Mouse (Mus musculus): ENCODE measurements around the gene Klhl30. TPM values are rescaled to one million over a fixed set of nuclear protein-coding genes. Genes with fewer than 3 reads are reported as not detected.

The Klhl30 gene
- polyA plus RNA-seq, 1 experiment from 2014 or later, result 0.64 TPM

DNA sequence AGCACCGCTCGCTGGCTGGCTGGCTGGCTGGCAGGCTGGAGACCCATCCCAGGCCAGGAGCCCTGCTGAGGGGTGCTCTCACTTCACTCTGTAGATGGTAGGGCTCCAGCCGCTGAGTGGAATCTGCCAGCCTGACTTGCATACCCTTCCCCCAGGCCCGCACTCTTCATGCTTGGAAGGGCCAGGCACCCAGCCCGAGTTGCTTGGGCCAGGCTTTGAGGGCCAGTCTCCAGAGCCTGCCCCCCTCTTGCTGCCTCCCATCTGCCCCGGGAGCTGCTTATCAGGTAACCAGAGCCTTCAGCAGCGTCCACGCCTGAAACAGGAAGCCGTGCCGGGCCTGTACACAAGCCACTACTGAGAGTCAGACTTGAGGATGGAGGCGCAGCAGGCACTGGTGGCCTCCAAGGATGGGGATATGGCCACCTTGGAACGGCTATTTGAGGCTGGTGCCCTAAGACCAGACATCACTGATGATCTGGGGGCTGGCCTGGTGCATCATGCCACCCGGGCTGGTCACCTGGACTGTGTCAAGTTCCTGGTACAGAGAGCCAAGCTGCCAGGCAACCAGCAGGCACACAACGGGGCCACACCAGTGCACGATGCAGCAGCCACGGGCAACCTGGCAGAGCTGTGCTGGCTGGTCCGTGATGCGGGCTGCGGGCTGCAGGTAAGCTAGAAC is 28.9 kb upstream of the Klhl30 start, which contains the start of gene Espnl:
Gene Espnl (plus strand): TSS at position 316 of the 679 bp plus-strand sequence.
- Histone ChIP-seq H3K27ac (ENCODE audit: low read depth, low read length) (no peak within 1 kb of the TSS), H3K9me3 (ENCODE audit: control insufficient read depth, low read length) (no peaks in the 10 kb centered on the region), H3K36me3 (ENCODE audit: control insufficient read depth, insufficient read depth, low read length) (no peaks in the 10 kb centered on the region), H3K4me2 (no peak within 1 kb of the TSS), H3K9ac (ENCODE audit: low read depth, low read length) (no peak within 1 kb of the TSS), H3K27me3 (replicated peaks; ENCODE audit: control insufficient read depth, insufficient read depth, low read length) (no peaks in the 10 kb centered on the region), H3K4me3 (ENCODE audit: low read depth, low read length) (no peak within 1 kb of the TSS), H3K4me1 (replicated peaks; ENCODE audit: control insufficient read depth, insufficient read depth, low read length) (peaks cover 10% of the 10 kb centered on the region)
- 50% methylated on average over 19 of the region's 19 CpGs for WGBS
- ATAC-seq (replicated peaks; ENCODE audit: low FRiP score) (peak; percentile 63), DNase-seq (ENCODE audit: low spot score) (peak; percentile 49)

DNA sequence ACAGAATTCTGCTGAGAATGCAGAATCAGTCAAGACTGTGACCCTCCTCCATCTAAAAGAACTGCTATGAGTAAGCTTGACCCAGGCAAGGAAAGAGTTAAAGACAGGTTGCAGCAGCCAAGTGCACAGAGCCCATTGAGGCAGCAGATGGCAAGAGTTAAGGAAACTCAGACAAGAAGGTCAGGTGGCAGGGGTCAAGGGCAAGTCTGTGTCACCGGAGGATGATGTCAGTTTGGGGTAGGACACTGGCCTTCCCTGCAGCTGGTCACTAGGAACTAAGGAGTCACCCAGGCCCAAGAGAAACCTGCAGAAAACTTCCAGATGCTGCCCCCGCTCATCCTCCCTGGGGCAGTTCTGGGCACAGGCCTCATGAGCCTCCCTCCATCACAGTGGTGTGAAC is 26.2 kb upstream of the Klhl30 start:
- peaks cover 10% of the 10 kb centered on the region for H3K4me1 ChIP-seq (replicated peaks; ENCODE audit: control insufficient read depth, insufficient read depth, low read length)
- no peak overlapping the region for H3K27ac ChIP-seq (ENCODE audit: low read depth, low read length)
- H3K27me3 ChIP-seq (replicated peaks; ENCODE audit: control insufficient read depth, insufficient read depth, low read length), result no peaks in the 10 kb centered on the region
- H3K9me3 ChIP-seq (ENCODE audit: control insufficient read depth, low read length), result no peaks in the 10 kb centered on the region
- H3K9ac ChIP-seq (ENCODE audit: low read depth, low read length), result no peak overlapping the region
- WGBS, result 78% methylated on average over 2 of the region's 2 CpGs
- H3K36me3 ChIP-seq (ENCODE audit: control insufficient read depth, insufficient read depth, low read length), result no peaks in the 10 kb centered on the region
- ATAC-seq (replicated peaks; ENCODE audit: low FRiP score) (no peak), DNase-seq (ENCODE audit: low spot score) (no peak)
- H3K4me3 ChIP-seq (ENCODE audit: low read depth, low read length), result no peak overlapping the region
- no peak overlapping the region for H3K4me2 ChIP-seq

DNA sequence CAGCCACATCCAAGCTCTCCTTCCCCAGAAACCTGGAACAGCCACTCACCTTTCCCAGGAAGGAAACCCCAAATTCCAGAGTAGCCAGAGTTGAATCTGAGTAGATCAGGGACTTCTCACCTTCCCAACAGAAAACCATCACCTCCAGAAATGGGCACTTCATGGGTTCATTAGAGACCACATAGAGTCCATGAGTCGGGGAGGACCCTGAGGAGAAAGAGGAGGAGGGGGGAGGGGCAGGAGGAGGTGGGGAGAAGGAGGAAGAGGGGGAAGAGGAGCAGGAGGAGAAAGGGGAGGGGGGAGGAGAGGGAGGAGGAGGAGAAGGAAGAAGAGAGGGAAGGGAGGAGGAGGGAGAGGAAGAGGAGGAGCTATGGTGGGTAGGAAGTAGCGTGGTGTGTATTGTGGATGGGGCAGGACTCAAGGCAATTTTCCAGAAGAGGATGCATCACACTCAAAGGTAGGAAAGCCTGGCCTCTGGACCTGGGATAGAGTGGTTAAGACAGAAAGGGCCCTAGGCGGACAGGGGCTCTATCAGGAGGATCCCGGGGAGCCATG is 25.3 kb upstream of the Klhl30 start:
- peaks cover 10% of the 10 kb centered on the region for H3K4me1 ChIP-seq (replicated peaks; ENCODE audit: control insufficient read depth, insufficient read depth, low read length)
- H3K4me3 ChIP-seq (ENCODE audit: low read depth, low read length), result no peak overlapping the region
- H3K9me3 ChIP-seq (ENCODE audit: control insufficient read depth, low read length), result no peaks in the 10 kb centered on the region
- ATAC-seq (replicated peaks; ENCODE audit: low FRiP score), result no peak
- WGBS, result 71% methylated on average over 4 of the region's 4 CpGs
- DNase-seq (ENCODE audit: low spot score), result no peak
- H3K4me2 ChIP-seq, result no peak overlapping the region
- H3K9ac ChIP-seq (ENCODE audit: low read depth, low read length), result no peak overlapping the region
- no peak overlapping the region for H3K27ac ChIP-seq (ENCODE audit: low read depth, low read length)
- H3K27me3 ChIP-seq (replicated peaks; ENCODE audit: control insufficient read depth, insufficient read depth, low read length), result no peaks in the 10 kb centered on the region
- no peaks in the 10 kb centered on the region for H3K36me3 ChIP-seq (ENCODE audit: control insufficient read depth, insufficient read depth, low read length)

DNA sequence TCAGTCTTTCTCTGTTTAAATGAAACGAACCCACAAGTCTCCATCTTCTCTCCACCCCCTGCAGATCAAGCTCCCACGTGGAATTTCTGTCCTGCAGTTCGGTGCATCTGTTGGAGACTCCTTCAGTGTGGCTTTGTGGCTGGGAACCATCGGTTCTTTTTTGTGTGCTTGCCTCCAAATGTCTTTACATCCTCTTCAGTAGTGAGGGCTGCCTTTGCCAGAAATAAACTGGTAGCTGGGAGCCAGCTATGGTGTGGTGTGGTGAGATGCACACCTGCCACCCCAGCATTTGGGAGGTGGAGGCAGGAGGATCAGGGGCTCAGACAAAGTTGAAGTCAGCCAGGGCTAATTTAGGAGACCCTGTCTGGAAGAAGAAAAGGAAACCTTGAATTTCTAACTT is 18.7 kb upstream of the Klhl30 start:
- Histone ChIP-seq H3K27ac (ENCODE audit: low read depth, low read length) (no peak overlapping the region), H3K27me3 (replicated peaks; ENCODE audit: control insufficient read depth, insufficient read depth, low read length) (no peaks in the 10 kb centered on the region), H3K36me3 (ENCODE audit: control insufficient read depth, insufficient read depth, low read length) (no peaks in the 10 kb centered on the region), H3K4me3 (ENCODE audit: low read depth, low read length) (no peak overlapping the region), H3K4me1 (replicated peaks; ENCODE audit: control insufficient read depth, insufficient read depth, low read length) (0 out of 2 replicates have a peak, but pooled peaks cover 6% of the 10 kb centered on the region), H3K9ac (ENCODE audit: low read depth, low read length) (no peak overlapping the region), H3K9me3 (ENCODE audit: control insufficient read depth, low read length) (no peaks in the 10 kb centered on the region), H3K4me2 (no peak overlapping the region)
- WGBS, result 51% methylated on average over 4 of the region's 4 CpGs
- DNase-seq (ENCODE audit: low spot score) (no peak), ATAC-seq (replicated peaks; ENCODE audit: low FRiP score) (no peak)

DNA sequence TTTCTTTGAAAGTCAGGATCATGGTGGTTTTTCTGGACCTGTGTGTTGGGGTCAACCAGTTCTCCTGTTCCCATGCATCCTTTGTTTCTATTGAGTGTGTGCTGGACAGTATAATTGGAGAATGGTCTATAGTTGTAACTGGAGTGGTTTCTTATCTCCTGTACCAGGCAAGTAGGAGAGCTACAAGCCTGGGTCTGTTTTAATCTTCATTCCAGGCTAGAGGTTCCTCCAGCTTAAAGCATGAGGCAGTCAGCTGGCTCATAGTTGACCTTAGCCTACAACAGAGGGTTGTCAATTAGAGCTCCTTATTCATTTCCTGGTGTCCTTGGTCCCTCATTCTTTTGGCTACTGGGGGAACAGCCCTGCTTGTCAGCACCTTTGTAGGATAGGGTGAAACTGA is 17.2 kb upstream of the Klhl30 start:
- Histone ChIP-seq H3K4me3 (ENCODE audit: low read depth, low read length) (no peak overlapping the region), H3K4me1 (replicated peaks; ENCODE audit: control insufficient read depth, insufficient read depth, low read length) (0 out of 2 replicates have a peak, but pooled peaks cover 6% of the 10 kb centered on the region), H3K27me3 (replicated peaks; ENCODE audit: control insufficient read depth, insufficient read depth, low read length) (no peaks in the 10 kb centered on the region; the same call in 1 of the 2 replicates), H3K4me2 (no peak overlapping the region), H3K9me3 (ENCODE audit: control insufficient read depth, low read length) (no peaks in the 10 kb centered on the region), H3K36me3 (ENCODE audit: control insufficient read depth, insufficient read depth, low read length) (no peaks in the 10 kb centered on the region), H3K9ac (ENCODE audit: low read depth, low read length) (no peak overlapping the region), H3K27ac (ENCODE audit: low read depth, low read length) (no peak overlapping the region)
- DNase-seq (ENCODE audit: low spot score) (no peak), ATAC-seq (replicated peaks; ENCODE audit: low FRiP score) (no peak; the same call in 1 of the 2 replicates)

DNA sequence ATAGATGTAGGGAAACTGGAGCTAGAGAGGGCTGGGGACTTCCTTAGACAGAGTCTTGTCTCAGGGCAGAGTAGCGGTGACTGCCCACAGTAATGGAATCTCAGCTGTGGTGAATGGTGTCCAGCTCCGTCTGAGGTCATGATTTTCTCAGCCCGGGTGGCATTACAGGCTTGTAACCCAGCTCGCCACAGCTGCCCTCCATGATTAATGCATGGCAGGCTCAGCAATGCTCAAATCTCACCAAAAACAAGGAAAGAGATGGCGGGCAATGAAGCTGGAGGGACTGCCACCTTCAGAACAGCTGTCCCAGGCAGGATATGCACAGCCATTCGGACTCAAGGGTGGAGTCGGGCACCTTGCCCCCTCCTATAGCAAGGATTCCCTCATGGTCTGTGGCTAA is 13.5 kb upstream of the Klhl30 start:
- no peaks in the 10 kb centered on the region for H3K9me3 ChIP-seq (ENCODE audit: control insufficient read depth, low read length)
- H3K4me1 ChIP-seq (replicated peaks; ENCODE audit: control insufficient read depth, insufficient read depth, low read length), result 0 out of 2 replicates have a peak, but pooled peaks cover 6% of the 10 kb centered on the region
- no peak overlapping the region for H3K9ac ChIP-seq (ENCODE audit: low read depth, low read length)
- H3K27me3 ChIP-seq (replicated peaks; ENCODE audit: control insufficient read depth, insufficient read depth, low read length), result peaks cover 16% of the 10 kb centered on the region
- no peak overlapping the region for H3K4me2 ChIP-seq
- 73% methylated on average over 7 of the region's 7 CpGs for WGBS
- ATAC-seq (replicated peaks; ENCODE audit: low FRiP score) (no peak), DNase-seq (ENCODE audit: low spot score) (no peak)
- no peaks in the 10 kb centered on the region for H3K36me3 ChIP-seq (ENCODE audit: control insufficient read depth, insufficient read depth, low read length)
- H3K4me3 ChIP-seq (ENCODE audit: low read depth, low read length), result no peak overlapping the region
- H3K27ac ChIP-seq (ENCODE audit: low read depth, low read length), result no peak overlapping the region

DNA sequence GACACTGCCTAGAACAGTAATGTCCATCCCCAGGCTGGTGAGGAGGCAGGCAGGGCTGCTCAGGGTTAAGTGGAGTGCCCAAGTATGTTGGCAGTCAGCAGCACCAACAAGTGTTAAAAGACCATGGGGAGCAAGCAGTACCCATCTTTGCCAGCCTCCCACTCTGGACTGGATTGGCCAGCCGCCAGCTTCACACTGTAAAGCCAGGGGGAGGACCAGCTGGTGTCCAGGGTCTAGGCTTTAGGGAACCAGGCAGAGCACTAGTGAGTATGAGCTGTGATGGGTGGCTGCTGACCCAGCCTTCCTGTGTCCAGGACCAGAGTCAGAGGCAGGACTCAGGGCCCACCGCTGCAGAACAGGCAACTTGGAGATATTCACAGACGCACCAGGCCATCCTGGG is 6.8 kb upstream of the Klhl30 start:
- Histone ChIP-seq H3K4me2 (no peak overlapping the region), H3K27me3 (replicated peaks; ENCODE audit: control insufficient read depth, insufficient read depth, low read length) (peaks cover 61% of the 10 kb centered on the region), H3K9ac (ENCODE audit: low read depth, low read length) (no peak overlapping the region), H3K9me3 (ENCODE audit: control insufficient read depth, low read length) (no peaks in the 10 kb centered on the region), H3K27ac (ENCODE audit: low read depth, low read length) (no peak overlapping the region), H3K4me3 (ENCODE audit: low read depth, low read length) (no peak overlapping the region), H3K4me1 (replicated peaks; ENCODE audit: control insufficient read depth, insufficient read depth, low read length) (peaks cover 5% of the 10 kb centered on the region), H3K36me3 (ENCODE audit: control insufficient read depth, insufficient read depth, low read length) (no peaks in the 10 kb centered on the region)
- ATAC-seq (replicated peaks; ENCODE audit: low FRiP score) (no peak), DNase-seq (ENCODE audit: low spot score) (no peak)
- 69% methylated on average over 3 of the region's 3 CpGs for WGBS

DNA sequence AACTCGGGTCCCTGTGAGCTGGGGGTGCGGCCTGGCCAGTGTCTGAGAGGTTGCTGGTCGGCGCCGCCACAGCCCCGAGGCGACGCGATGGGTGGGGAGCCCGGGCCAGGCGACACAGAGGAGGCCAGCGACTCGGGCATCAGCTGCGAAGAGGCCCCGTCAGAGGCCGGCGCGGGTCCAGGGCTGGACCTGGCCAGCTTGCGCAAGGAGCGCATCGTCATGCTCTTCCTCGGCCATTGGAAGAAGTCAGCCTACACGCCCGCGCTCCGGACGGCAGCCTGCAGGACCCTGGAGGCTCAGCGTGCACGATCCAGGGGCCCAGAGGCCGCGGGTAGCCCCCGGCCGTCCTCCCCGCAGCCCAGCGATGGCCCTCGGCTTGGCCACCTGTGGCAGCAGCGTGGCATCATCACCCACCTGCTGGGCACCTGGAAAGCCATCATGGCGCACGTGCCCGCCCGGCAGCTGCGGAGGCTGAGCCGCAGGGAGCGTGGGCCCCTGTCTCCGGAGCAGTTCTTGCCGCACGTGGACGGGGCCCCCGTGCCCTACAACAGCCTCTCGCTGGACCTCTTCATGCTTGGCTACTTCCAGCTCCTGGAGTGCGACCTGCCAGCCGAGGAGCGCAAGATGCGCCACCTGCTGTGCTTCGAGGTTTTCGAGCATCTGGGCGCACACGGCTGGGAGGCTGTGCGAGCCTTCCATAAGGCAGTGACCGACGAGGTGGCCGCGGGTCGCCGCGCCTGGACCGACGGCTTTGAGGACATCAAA is 5.7 kb upstream of the Klhl30 start:
- H3K9ac ChIP-seq (ENCODE audit: low read depth, low read length), result no peak overlapping the region
- peak overlapping the region; percentile 51 for H3K4me2 ChIP-seq
- no peak overlapping the region for H3K27ac ChIP-seq (ENCODE audit: low read depth, low read length)
- H3K27me3 ChIP-seq (replicated peaks; ENCODE audit: control insufficient read depth, insufficient read depth, low read length), result peaks cover 61% of the 10 kb centered on the region
- WGBS, result 7% methylated on average over 68 of the region's 68 CpGs
- H3K36me3 ChIP-seq (ENCODE audit: control insufficient read depth, insufficient read depth, low read length), result no peaks in the 10 kb centered on the region
- DNase-seq (ENCODE audit: low spot score) (no peak), ATAC-seq (replicated peaks; ENCODE audit: low FRiP score) (peak; percentile 32; the same call in 1 of the 2 replicates)
- H3K4me3 ChIP-seq (ENCODE audit: low read depth, low read length), result peak overlapping the region; percentile 17; the same call in 1 of the 2 replicates
- H3K9me3 ChIP-seq (ENCODE audit: control insufficient read depth, low read length), result no peaks in the 10 kb centered on the region
- H3K4me1 ChIP-seq (replicated peaks; ENCODE audit: control insufficient read depth, insufficient read depth, low read length), result peaks cover 5% of the 10 kb centered on the region

All from liver, embryonic 11.5 days (tissue).